Mouse (Mus musculus): ENCODE results near the gene Tab2. TPM values are rescaled to one million over a fixed set of nuclear protein-coding genes. Genes with fewer than 3 reads are reported as not detected.
A peak's percentile ranks its signal among the peaks of the same experiment; 100 is the strongest.

The Tab2 gene
- 10 to 100 TPM; 53.1 to 54.6 TPM for total RNA-seq (2021)

GRCm38 (mm10) chr10:7956228-7957001 lies at the start of gene Tab2:
TSS of gene Tab2 (minus strand) at chr10:7956230.
- intact Hi-C loops (cut with DNase I) = loop anchor here (5.0 kb wide), 5 partner anchors 54 to 271 kb away; no protein-coding TSS in a partner anchor
- peak; percentile 90 to 92 for DNase-seq (ENCODE audit: low spot score in 2 of 2)

DNA sequence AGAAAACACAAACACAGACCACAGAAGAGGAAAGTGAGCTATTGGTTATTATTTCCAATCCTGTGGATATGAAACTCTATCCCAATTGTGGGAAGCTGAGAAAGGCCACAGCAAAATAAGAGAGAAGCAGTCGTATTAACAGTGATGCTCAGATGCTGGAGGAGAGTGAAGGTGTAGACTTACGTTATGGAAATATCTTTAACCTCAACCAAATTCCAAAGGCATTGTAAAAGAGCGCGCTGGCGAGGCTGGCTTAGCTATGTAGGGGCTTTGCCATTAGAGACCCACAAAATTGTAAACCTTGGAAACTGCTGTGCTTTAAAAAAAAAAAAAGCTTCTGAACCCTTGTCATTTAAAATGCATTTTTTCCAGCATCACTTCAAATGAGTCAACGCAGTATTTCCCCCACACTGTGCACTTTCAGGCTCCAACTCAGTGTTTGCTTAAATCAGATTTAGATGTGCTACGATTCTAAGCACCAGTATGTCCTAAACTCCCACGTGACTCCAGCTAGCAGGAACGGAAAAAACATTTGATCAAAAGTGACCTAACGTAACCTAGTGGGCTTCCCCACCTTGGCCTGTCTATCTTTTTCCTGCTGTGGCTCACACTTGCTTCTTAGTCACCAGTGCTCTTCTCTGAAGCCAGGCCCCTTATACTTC lies 36.4 kb upstream of the Tab2 start:
- DNase-seq (ENCODE audit: low spot score in 2 of 2) = peak in 1 of 2 experiments; percentile 53
- intact Hi-C loops (cut with DNase I) = no loop called here

DNA sequence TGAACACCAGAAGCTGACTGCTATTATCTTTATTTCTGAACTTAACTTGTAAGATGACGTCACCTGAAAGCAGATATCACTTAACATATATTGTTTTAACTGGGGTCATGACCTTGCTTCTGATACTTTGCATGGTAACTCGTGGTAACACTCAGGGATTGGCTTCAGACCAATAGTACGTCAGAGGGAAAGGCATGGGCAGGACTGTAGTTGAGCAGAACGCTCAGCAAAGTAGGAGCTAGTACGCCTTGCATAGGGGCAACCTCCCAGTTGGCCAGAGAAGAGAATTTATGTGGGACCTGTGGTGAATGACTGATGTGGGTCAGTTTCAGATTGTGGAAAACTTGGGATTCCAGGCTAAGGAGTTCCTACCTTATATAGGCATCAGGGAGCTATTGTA lies 35.6 kb upstream of the Tab2 start:
- intact Hi-C loops (cut with DNase I) = no loop called here
- no peak for DNase-seq (ENCODE audit: low spot score in 2 of 2)

- no peak for DNase-seq (ENCODE audit: low spot score in 2 of 2)
- intact Hi-C loops (cut with DNase I) = no loop called here
Measured at GRCm38 (mm10) chr10:7987521-7987920, 31.5 kb upstream of the Tab2 start.

- DNase-seq (ENCODE audit: low spot score in 2 of 2) = no peak
- intact Hi-C loops (cut with DNase I) = no loop called here
Measured at GRCm38 (mm10) chr10:7976462-7976861, 20.4 kb upstream of the Tab2 start.

- no peak for DNase-seq (ENCODE audit: low spot score in 2 of 2)
- intact Hi-C loops (cut with DNase I) = no loop called here
Measured at GRCm38 (mm10) chr10:7968747-7969280, 12.8 kb upstream of the Tab2 start.

GRCm38 (mm10) chr10:7967096-7967495 lies 11.1 kb upstream of the Tab2 start:
- intact Hi-C loops (cut with DNase I) = no loop called here
- no peak for DNase-seq (ENCODE audit: low spot score in 2 of 2)

- intact Hi-C loops (cut with DNase I) = loop anchor here (5.0 kb wide), 5 partner anchors 57 to 268 kb away; no protein-coding TSS in a partner anchor
- DNase-seq (ENCODE audit: low spot score in 2 of 2) = peak; percentile 44 to 78
Measured at GRCm38 (mm10) chr10:7959073-7959472, 3.0 kb upstream of the Tab2 start.

- intact Hi-C loops (cut with DNase I) = loop anchor here (2.0 to 5.0 kb wide), 6 partner anchors 53 to 272 kb away; no protein-coding TSS in a partner anchor
Measured at GRCm38 (mm10) chr10:7955634-7956121, 352 bp downstream of the Tab2 start.

GRCm38 (mm10) chr10:7954989-7955633 lies 919 bp downstream of the Tab2 start:
- intact Hi-C loops (cut with DNase I) = loop anchor here (2.0 to 5.0 kb wide), 6 partner anchors 53 to 272 kb away; no protein-coding TSS in a partner anchor
- peak; percentile 21 to 43 for DNase-seq (ENCODE audit: low spot score in 2 of 2)

More at GRCm38 (mm10) chr10:7955634-7956121, 352 bp downstream of the Tab2 start:
- peak in 1 of 2 experiments; percentile 39 for DNase-seq (ENCODE audit: low spot score in 2 of 2)

- DNase-seq (ENCODE audit: low spot score in 2 of 2) = peak in 1 of 2 experiments; percentile 14
- intact Hi-C loops (cut with DNase I) = loop anchor here (2.0 kb wide), 1 partner anchor 176 kb away; no protein-coding TSS in a partner anchor
Measured at GRCm38 (mm10) chr10:7954627-7954988, 1.4 kb downstream of the Tab2 start.

- intact Hi-C loops (cut with DNase I) = no loop called here
- DNase-seq (ENCODE audit: low spot score in 2 of 2) = no peak
Measured at GRCm38 (mm10) chr10:7943006-7943405, 13.0 kb downstream of the Tab2 start.

- no peak for DNase-seq (ENCODE audit: low spot score in 2 of 2)
- intact Hi-C loops (cut with DNase I) = no loop called here
Measured at GRCm38 (mm10) chr10:7936556-7937192, 19.4 kb downstream of the Tab2 start.

- DNase-seq (ENCODE audit: low spot score in 2 of 2) = no peak
- intact Hi-C loops (cut with DNase I) = no loop called here
Measured at GRCm38 (mm10) chr10:7932958-7933357, 23.1 kb downstream of the Tab2 start.

DNA sequence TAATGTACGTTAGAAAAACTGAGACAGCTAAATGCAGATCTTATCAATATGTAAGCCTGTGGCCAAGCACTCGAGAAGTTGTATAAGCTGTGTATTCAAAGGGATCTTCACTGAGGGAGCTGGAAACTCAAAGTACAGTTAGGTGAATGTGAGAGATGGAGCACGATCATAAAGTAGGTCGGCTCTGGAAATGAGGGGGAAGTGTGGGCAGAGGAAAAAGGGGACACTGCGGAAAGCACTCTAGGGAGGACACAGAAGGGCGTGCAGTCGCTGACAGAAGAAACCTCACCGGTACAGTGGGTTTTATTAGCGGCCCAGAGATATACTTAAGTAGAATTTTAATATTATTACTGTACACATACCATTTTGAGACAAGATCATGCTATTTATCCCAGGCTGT lies 27.0 kb downstream of the Tab2 start:
- intact Hi-C loops (cut with DNase I) = no loop called here

GRCm38 (mm10) chr10:7925481-7925880 lies 30.5 kb downstream of the Tab2 start:
- intact Hi-C loops (cut with DNase I) = no loop called here

More for the DNA sequence above, 27.0 kb downstream of the Tab2 start:
- peak in 1 of 2 experiments; percentile 48 for DNase-seq (ENCODE audit: low spot score in 2 of 2)

GRCm38 (mm10) chr10:7923433-7923832 lies 32.6 kb downstream of the Tab2 start:
- intact Hi-C loops (cut with DNase I) = no loop called here
- no peak for DNase-seq (ENCODE audit: low spot score in 2 of 2)

More at GRCm38 (mm10) chr10:7925481-7925880, 30.5 kb downstream of the Tab2 start:
- no peak for DNase-seq (ENCODE audit: low spot score in 2 of 2)

- DNase-seq (ENCODE audit: low spot score in 2 of 2) = peak in 1 of 2 experiments; percentile 31
- intact Hi-C loops (cut with DNase I) = no loop called here
Measured at GRCm38 (mm10) chr10:7911268-7911667, 44.8 kb downstream of the Tab2 start.

GRCm38 (mm10) chr10:7907151-7907550 lies 48.9 kb downstream of the Tab2 start:
- intact Hi-C loops (cut with DNase I) = no loop called here
- DNase-seq (ENCODE audit: low spot score in 2 of 2) = no peak

All from left cerebral cortex, postnatal 25 days (tissue).